Mouse (Mus musculus) fat pad, adult 2 months (tissue): ENCODE measurements around the gene Rab9.
A peak's percentile ranks its signal among the peaks of the same experiment; 100 is the strongest.

Experiments used
- DNase-seq: peaks from one replicate; pipeline ENCODE4 v3.0.0-alpha.2; 2011; ENCODE audit warnings: low read depth, low spot score; ENCODE audit errors: extremely low read depth

Rab9 gene

DNA sequence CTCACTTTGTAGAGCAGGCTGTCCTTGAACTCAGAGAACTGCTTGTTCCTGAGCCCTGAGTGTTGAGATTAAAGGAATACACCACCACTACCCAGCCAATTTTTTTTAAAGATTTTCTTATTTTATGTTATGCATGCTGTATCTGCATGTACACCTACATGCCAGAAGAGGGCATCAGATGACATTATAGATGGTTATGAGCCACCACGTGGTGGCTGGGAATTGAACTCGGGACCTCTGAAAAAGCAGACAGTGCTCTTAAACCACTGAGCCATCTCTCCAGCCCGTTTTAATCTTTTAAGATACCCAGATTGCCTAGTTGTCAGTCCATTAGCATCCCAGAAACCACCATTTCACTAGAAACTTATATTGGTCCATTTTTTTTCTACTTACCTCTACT, 25.3 kb downstream of the Rab9 start:
- DNase-seq = no peak

DNA sequence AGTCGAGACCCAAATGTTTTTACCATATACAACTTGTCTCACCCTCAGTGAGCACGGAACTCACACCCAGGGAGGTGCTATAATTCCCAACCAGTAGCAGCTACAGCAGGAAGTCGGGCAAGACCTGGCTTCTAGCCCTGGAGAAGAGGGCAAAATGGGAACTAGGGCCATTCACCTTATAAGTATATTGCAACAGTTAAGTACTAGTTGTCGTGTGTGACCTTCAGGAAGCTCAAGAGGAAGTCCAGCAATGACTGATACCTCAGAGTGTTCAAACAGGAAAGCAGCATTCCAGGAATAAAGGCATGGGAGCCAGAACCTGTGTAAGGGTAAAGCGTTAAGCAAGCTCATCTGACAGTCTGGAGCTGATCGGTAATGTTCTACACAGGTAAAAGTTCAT, 26.1 kb downstream of the Rab9 start:
- no peak for DNase-seq

GRCm38 (mm10) chrX:166444552-166444951, 35.1 kb downstream of the Rab9 start:
- no peak for DNase-seq

- DNase-seq = peak; percentile 8
These were observed 39.0 kb downstream of the Rab9 start, which contains the start of gene Ofd1 for GRCm38 (mm10) chrX:166440616-166441063. TSS of gene Ofd1 (minus strand) at chrX:166440704.

GRCm38 (mm10) chrX:166440036-166440615, 39.5 kb downstream of the Rab9 start, which contains the start of gene Trappc2:
TSS of gene Trappc2 (plus strand) at chrX:166440574.
- DNase-seq = no peak

- DNase-seq = no peak
These were observed 44.9 kb downstream of the Rab9 start for GRCm38 (mm10) chrX:166434812-166435211.

- DNase-seq = no peak
These were observed 63.5 kb downstream of the Rab9 start for GRCm38 (mm10) chrX:166416196-166416595.

- no peak for DNase-seq
These were observed 71.8 kb downstream of the Rab9 start for GRCm38 (mm10) chrX:166407865-166408264.
